Mouse (Mus musculus) liver, postnatal 0 days (tissue): ENCODE measurements around the gene Slc23a2. TPM values are rescaled to one million over a fixed set of nuclear protein-coding genes. Genes with fewer than 3 reads are reported as not detected.

Experiments used
- ATAC-seq: fragments of 200-750 bp; cut with Nextera tagmentation; 2 replicates; pipeline ENCODE4 v1.8.0; 2017; ENCODE audit warnings: mild to moderate bottlenecking, moderate library complexity
- DNase-seq: peaks from one replicate; pipeline ENCODE4 v3.0.0-alpha.2; 2016
- H3K27ac ChIP-seq: fragments of 300-500 bp; sonication (generic); 2 replicates; pipeline ENCODE4 v1.5.1; 2014; ENCODE audit warnings: antibody characterized with exemption, moderate library complexity, mild to moderate bottlenecking, low read depth
- H3K27me3 ChIP-seq: fragments of 300-500 bp; sonication (generic); 2 replicates; pipeline ENCODE4 v1.6.1; 2014; ENCODE audit warnings: low read length, control low read depth, mixed read lengths; ENCODE audit not compliant: insufficient read depth
- H3K36me3 ChIP-seq: fragments of 300-500 bp; sonication (generic); replicated peaks from 2 replicates; pipeline ENCODE4 v1.6.1; 2014; ENCODE audit warnings: mild to moderate bottlenecking, control low read depth, low read length, moderate library complexity, mixed read lengths; ENCODE audit not compliant: insufficient read depth
- H3K4me1 ChIP-seq: fragments of 300-500 bp; sonication (generic); 2 replicates; pipeline ENCODE4 v1.6.1; 2014; ENCODE audit warnings: antibody characterized with exemption, mild to moderate bottlenecking, control low read depth; ENCODE audit not compliant: insufficient read depth
- H3K4me2 ChIP-seq: fragments of 300-500 bp; sonication (generic); 2 replicates; pipeline ENCODE4 v1.6.1; 2014; ENCODE audit warnings: low read depth, mild to moderate bottlenecking, low read length, moderate library complexity, mixed read lengths
- H3K4me3 ChIP-seq: fragments of 300-500 bp; sonication (generic); 2 replicates; pipeline ENCODE4 v1.5.1; 2014; ENCODE audit warnings: low read depth, low read length
- H3K9ac ChIP-seq: fragments of 300-500 bp; sonication (generic); replicated peaks from 2 replicates; pipeline ENCODE4 v1.6.1; 2014; ENCODE audit warnings: mild to moderate bottlenecking, moderate library complexity
- H3K9me3 ChIP-seq: fragments of 300-500 bp; sonication (generic); 2 replicates; pipeline ENCODE4 v1.6.1; 2016; ENCODE audit warnings: mild to moderate bottlenecking, control low read depth, low read length, mixed read lengths
- CTCF ChIP-seq: sonication (generic); IDR thresholded peaks from 2 replicates; pipeline ENCODE4 v1.5.1; 2016; ENCODE audit warnings: antibody characterized with exemption, low read depth
- EP300 ChIP-seq: IDR thresholded peaks from 2 replicates; pipeline ENCODE4 v1.6.1; 2016; ENCODE audit warnings: antibody characterized with exemption, low read depth, mild to moderate bottlenecking
- WGBS: fragments of 180-500 bp; shearing (Covaris S2); extraction: QIAGEN DNeasy Blood & Tissue Kit; methylation state at CpG from one replicate; pipeline ENCODE4 v1.1.7; 2014; ENCODE audit not compliant: insufficient replicate concordance; 5-methylcytosine and 5-hydroxymethylcytosine counted together
- polyA plus RNA-seq: library from polyadenylated mRNA; unstranded; fragments of >200 nt; fragmentation: Nextera tagmentation; extraction: Ambion mirVana; gene quantifications from 2 replicates; pipeline ENCODE4 v1.2.1, GENCODE M21; 2015

Gene Slc23a2
- polyA plus RNA-seq, 1 experiment from 2014 or later, result 9.1 TPM

DNA sequence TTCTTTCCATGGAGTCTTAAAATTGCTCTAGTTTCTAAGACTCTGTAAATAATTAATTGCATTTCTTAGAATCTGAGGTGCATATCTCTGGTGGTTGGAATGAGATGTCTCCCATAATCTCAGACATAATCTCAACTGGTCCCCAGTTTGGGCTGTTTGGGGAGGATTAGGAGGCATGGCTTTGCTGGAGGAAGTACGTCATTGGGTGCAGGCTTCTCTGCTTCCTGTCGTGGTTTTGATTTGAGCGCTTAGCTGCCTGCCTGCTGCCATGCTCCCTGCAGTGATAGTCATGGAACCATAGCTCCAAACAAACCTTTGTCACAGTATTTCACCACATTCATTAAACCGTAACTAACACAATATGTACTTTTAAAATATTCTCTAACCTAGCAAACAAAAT is 53.2 kb downstream of the Slc23a2 start:
- H3K27ac ChIP-seq, result peak overlapping the region; percentile 95
- 39% methylated on average over 4 of the region's 4 CpGs for WGBS
- peaks cover 15% of the 10 kb centered on the region for H3K36me3 ChIP-seq
- no peaks in the 10 kb centered on the region for H3K27me3 ChIP-seq
- DNase-seq (no peak), ATAC-seq (no peak)
- H3K9ac ChIP-seq, result no peak overlapping the region
- TF ChIP-seq CTCF (no peak), EP300 (no peak)
- H3K4me3 ChIP-seq, result no peak overlapping the region
- no peaks in the 10 kb centered on the region for H3K9me3 ChIP-seq
- H3K4me2 ChIP-seq, result no peak overlapping the region
- H3K4me1 ChIP-seq, result peaks cover 29% of the 10 kb centered on the region

DNA sequence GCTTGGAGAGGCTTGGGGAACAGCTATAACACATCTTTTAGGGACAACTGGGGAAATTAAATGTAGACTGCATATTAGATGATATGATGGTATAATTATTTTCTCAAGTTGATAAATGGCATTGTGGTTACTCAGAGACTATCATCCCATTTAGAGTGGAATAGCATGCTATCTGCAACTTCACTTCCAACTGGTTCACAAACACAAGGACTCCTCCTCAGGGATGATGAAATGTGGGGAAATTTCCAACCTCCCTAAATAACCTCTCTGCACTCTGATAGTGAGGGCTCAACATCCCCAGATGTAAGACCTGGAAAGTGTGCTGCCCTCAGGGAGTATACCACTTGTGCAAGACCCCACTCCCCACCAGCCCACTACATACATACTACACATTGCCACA is 60.1 kb downstream of the Slc23a2 start:
- H3K4me2 ChIP-seq, result no peak overlapping the region
- no peak overlapping the region for H3K27ac ChIP-seq
- no peaks in the 10 kb centered on the region for H3K9me3 ChIP-seq
- H3K27me3 ChIP-seq, result no peaks in the 10 kb centered on the region
- peaks cover 5% of the 10 kb centered on the region for H3K4me1 ChIP-seq
- peak; percentile 42; the same call in 1 of the 2 replicates for ATAC-seq
- DNase-seq, result no peak
- H3K9ac ChIP-seq, result no peak overlapping the region
- no peak overlapping the region for H3K4me3 ChIP-seq
- TF ChIP-seq CTCF (no peak), EP300 (no peak)
- peaks cover 30% of the 10 kb centered on the region for H3K36me3 ChIP-seq

- Histone ChIP-seq H3K4me1 (peaks cover 5% of the 10 kb centered on the region), H3K9me3 (no peaks in the 10 kb centered on the region), H3K27ac (no peak overlapping the region), H3K9ac (no peak overlapping the region), H3K27me3 (no peaks in the 10 kb centered on the region), H3K4me2 (no peak overlapping the region), H3K4me3 (no peak overlapping the region), H3K36me3 (peaks cover 26% of the 10 kb centered on the region)
- DNase-seq, result no peak
- ATAC-seq, result no peak
- TF ChIP-seq CTCF (no peak), EP300 (no peak)
- WGBS, result 70% methylated on average over 5 of the region's 5 CpGs
Observed at GRCm38 (mm10) chr2:132084396-132084795, 60.5 kb downstream of the Slc23a2 start.

- ATAC-seq, result no peak
- no peak overlapping the region for H3K9ac ChIP-seq
- no peaks in the 10 kb centered on the region for H3K27me3 ChIP-seq
- no peak overlapping the region for H3K4me3 ChIP-seq
- H3K9me3 ChIP-seq, result no peaks in the 10 kb centered on the region
- H3K4me1 ChIP-seq, result no peaks in the 10 kb centered on the region
- WGBS, result 80% methylated on average over 5 of the region's 5 CpGs
- no peak overlapping the region for H3K4me2 ChIP-seq
- no peak for DNase-seq
- TF ChIP-seq EP300 (no peak), CTCF (no peak)
- H3K36me3 ChIP-seq, result peaks cover 24% of the 10 kb centered on the region
- H3K27ac ChIP-seq, result no peak overlapping the region
Observed at GRCm38 (mm10) chr2:132079139-132079538, 65.8 kb downstream of the Slc23a2 start.

GRCm38 (mm10) chr2:132073052-132073451 is 71.9 kb downstream of the Slc23a2 start:
- H3K9me3 ChIP-seq, result no peaks in the 10 kb centered on the region
- H3K4me3 ChIP-seq, result no peak overlapping the region
- no peaks in the 10 kb centered on the region for H3K4me1 ChIP-seq
- no peak for DNase-seq
- no peaks in the 10 kb centered on the region for H3K27me3 ChIP-seq
- H3K36me3 ChIP-seq, result peaks cover 40% of the 10 kb centered on the region
- H3K4me2 ChIP-seq, result no peak overlapping the region
- no peak overlapping the region for H3K9ac ChIP-seq
- ATAC-seq, result no peak
- TF ChIP-seq EP300, result no peak
- no peak for TF ChIP-seq CTCF
- 80% methylated on average over 3 of the region's 3 CpGs for WGBS
- no peak overlapping the region for H3K27ac ChIP-seq

DNA sequence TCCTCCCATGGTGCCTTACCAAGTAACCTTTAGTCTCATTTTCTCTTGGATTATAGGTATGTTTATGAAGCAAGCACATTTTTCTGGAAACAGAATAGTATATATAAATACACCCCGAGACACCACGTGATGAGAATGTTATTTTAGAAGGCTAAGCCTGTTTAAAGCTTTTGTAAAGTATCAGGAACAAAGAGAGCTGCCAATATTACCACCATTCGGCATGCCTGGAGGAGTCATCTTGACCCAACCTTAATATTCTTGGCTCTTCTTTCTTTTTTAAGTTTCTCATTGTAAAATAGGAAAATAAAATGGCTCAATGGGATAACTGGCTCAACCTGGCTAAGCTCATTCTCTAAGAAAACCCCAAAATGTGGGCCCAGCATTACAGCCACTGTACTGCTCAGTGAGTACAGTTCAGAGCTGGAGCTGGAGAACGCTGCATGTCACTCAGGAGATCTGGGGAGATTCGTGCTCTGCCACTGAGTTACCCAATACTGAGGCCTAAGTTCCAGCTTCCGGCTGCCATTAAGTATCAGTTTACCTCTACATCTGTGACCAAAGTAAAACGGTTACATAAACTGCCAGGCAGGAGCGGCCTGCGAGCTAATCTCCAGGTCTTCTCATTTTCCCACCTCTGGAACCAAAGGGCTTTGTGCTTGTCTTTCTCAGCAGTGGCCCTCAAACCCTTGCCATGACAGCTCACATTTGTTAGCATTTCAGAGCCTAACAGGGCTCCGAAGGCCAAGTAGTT is 74.7 kb downstream of the Slc23a2 start:
- WGBS, result 79% methylated on average over 10 of the region's 10 CpGs
- no peak overlapping the region for H3K4me3 ChIP-seq
- no peaks in the 10 kb centered on the region for H3K27me3 ChIP-seq
- no peak overlapping the region for H3K27ac ChIP-seq
- no peaks in the 10 kb centered on the region for H3K9me3 ChIP-seq
- TF ChIP-seq EP300, result no peak
- TF ChIP-seq CTCF, result no peak
- H3K36me3 ChIP-seq, result peaks cover 31% of the 10 kb centered on the region
- H3K9ac ChIP-seq, result no peak overlapping the region
- no peak for DNase-seq
- H3K4me1 ChIP-seq, result no peaks in the 10 kb centered on the region
- ATAC-seq, result no peak
- H3K4me2 ChIP-seq, result no peak overlapping the region
